Mouse (Mus musculus): ENCODE measurements around the gene Gm20896.
"Not testable (repeated sequence)": the region's sequence is repeated elsewhere in the genome, so short reads cannot be mapped to it uniquely, and the experiment has no call there.

The Gm20896 gene

GRCm38 (mm10) chrY:35921426-35921825, at the start of gene Gm20896:
Gene Gm20896, minus strand, starts transcription at chrY:35921526.
- DNase-seq (ENCODE audit: low read depth), result not testable (repeated sequence)

All from 416B (cell line).